Mouse (Mus musculus): ENCODE measurements around the gene Dgki. TPM values are rescaled to one million over a fixed set of nuclear protein-coding genes. Genes with fewer than 3 reads are reported as not detected.

Dgki gene
- polyA plus RNA-seq, 1 experiment from 2014 or later: 0.56 TPM

- Histone ChIP-seq H3K36me3 (replicated peaks) (no peaks in the 10 kb centered on the region), H3K4me1 (no peaks in the 10 kb centered on the region), H3K27me3 (replicated peaks; ENCODE audit: low read depth, poor library complexity, severe bottlenecking) (no peaks in the 10 kb centered on the region), H3K4me3 (no peak overlapping the region), H3K27ac (replicated peaks) (no peak overlapping the region), H3K9me3 (no peaks in the 10 kb centered on the region)
- no peak for DNase-seq (ENCODE audit: low spot score)
- WGBS: 71% methylated on average over 3 of the region's 3 CpGs
Measured at GRCm38 (mm10) chr6:37158880-37159279, 141.1 kb downstream of the Dgki start.

GRCm38 (mm10) chr6:37154051-37154450 lies 145.9 kb downstream of the Dgki start:
- WGBS: 92% methylated on average over 1 of the region's 1 CpGs
- Histone ChIP-seq H3K4me1 (no peaks in the 10 kb centered on the region), H3K27me3 (replicated peaks; ENCODE audit: low read depth, poor library complexity, severe bottlenecking) (no peaks in the 10 kb centered on the region), H3K9me3 (no peaks in the 10 kb centered on the region), H3K36me3 (replicated peaks) (no peaks in the 10 kb centered on the region), H3K4me3 (no peak overlapping the region), H3K27ac (replicated peaks) (no peak overlapping the region)
- no peak for DNase-seq (ENCODE audit: low spot score)

- no peak overlapping the region for H3K27ac ChIP-seq (replicated peaks)
- WGBS: 82% methylated on average over 2 of the region's 2 CpGs
- H3K4me3 ChIP-seq: no peak overlapping the region
- no peaks in the 10 kb centered on the region for H3K9me3 ChIP-seq
- H3K27me3 ChIP-seq (replicated peaks; ENCODE audit: low read depth, poor library complexity, severe bottlenecking): no peaks in the 10 kb centered on the region
- H3K36me3 ChIP-seq (replicated peaks): no peaks in the 10 kb centered on the region
- no peak for DNase-seq (ENCODE audit: low spot score)
- H3K4me1 ChIP-seq: no peaks in the 10 kb centered on the region
Measured at GRCm38 (mm10) chr6:37150483-37150882, 149.5 kb downstream of the Dgki start.

GRCm38 (mm10) chr6:37150038-37150437 lies 149.9 kb downstream of the Dgki start:
- Histone ChIP-seq H3K36me3 (replicated peaks) (no peaks in the 10 kb centered on the region), H3K27ac (replicated peaks) (no peak overlapping the region), H3K27me3 (replicated peaks; ENCODE audit: low read depth, poor library complexity, severe bottlenecking) (no peaks in the 10 kb centered on the region), H3K9me3 (no peaks in the 10 kb centered on the region), H3K4me3 (no peak overlapping the region), H3K4me1 (no peaks in the 10 kb centered on the region)
- DNase-seq (ENCODE audit: low spot score): no peak
- 64% methylated on average over 4 of the region's 4 CpGs for WGBS

- WGBS: 88% methylated on average over 6 of the region's 6 CpGs
- no peaks in the 10 kb centered on the region for H3K27me3 ChIP-seq (replicated peaks; ENCODE audit: low read depth, poor library complexity, severe bottlenecking)
- no peak overlapping the region for H3K4me3 ChIP-seq
- H3K9me3 ChIP-seq: no peaks in the 10 kb centered on the region
- no peak overlapping the region for H3K27ac ChIP-seq (replicated peaks)
- no peak for DNase-seq (ENCODE audit: low spot score)
- no peaks in the 10 kb centered on the region for H3K36me3 ChIP-seq (replicated peaks)
- peaks cover 7% of the 10 kb centered on the region for H3K4me1 ChIP-seq
Measured at GRCm38 (mm10) chr6:37149196-37149595, 150.8 kb downstream of the Dgki start.

GRCm38 (mm10) chr6:37147431-37148022 lies 152.5 kb downstream of the Dgki start:
- Histone ChIP-seq H3K27me3 (replicated peaks; ENCODE audit: low read depth, poor library complexity, severe bottlenecking) (no peaks in the 10 kb centered on the region), H3K27ac (replicated peaks) (no peak overlapping the region), H3K4me1 (peaks cover 19% of the 10 kb centered on the region), H3K36me3 (replicated peaks) (no peaks in the 10 kb centered on the region), H3K9me3 (no peaks in the 10 kb centered on the region), H3K4me3 (no peak overlapping the region)
- DNase-seq (ENCODE audit: low spot score): no peak
- 91% methylated on average over 4 of the region's 4 CpGs for WGBS

- Histone ChIP-seq H3K4me1 (peaks cover 19% of the 10 kb centered on the region), H3K27ac (replicated peaks) (no peak overlapping the region), H3K36me3 (replicated peaks) (no peaks in the 10 kb centered on the region), H3K4me3 (no peak overlapping the region), H3K9me3 (no peaks in the 10 kb centered on the region), H3K27me3 (replicated peaks; ENCODE audit: low read depth, poor library complexity, severe bottlenecking) (no peaks in the 10 kb centered on the region)
- DNase-seq (ENCODE audit: low spot score): no peak
- WGBS: 66% methylated on average over 4 of the region's 4 CpGs
Measured at GRCm38 (mm10) chr6:37143867-37144163, 156.2 kb downstream of the Dgki start.

GRCm38 (mm10) chr6:37142991-37143866 lies 156.8 kb downstream of the Dgki start:
- Histone ChIP-seq H3K27me3 (replicated peaks; ENCODE audit: low read depth, poor library complexity, severe bottlenecking) (no peaks in the 10 kb centered on the region), H3K27ac (replicated peaks) (no peak overlapping the region), H3K4me1 (peaks cover 19% of the 10 kb centered on the region), H3K4me3 (no peak overlapping the region), H3K9me3 (no peaks in the 10 kb centered on the region), H3K36me3 (replicated peaks) (no peaks in the 10 kb centered on the region)
- 81% methylated on average over 11 of the region's 11 CpGs for WGBS
- no peak for DNase-seq (ENCODE audit: low spot score)

GRCm38 (mm10) chr6:37138816-37139215 lies 161.2 kb downstream of the Dgki start:
- Histone ChIP-seq H3K36me3 (replicated peaks) (no peaks in the 10 kb centered on the region), H3K9me3 (no peaks in the 10 kb centered on the region), H3K4me1 (peaks cover 8% of the 10 kb centered on the region), H3K27ac (replicated peaks) (no peak overlapping the region), H3K27me3 (replicated peaks; ENCODE audit: low read depth, poor library complexity, severe bottlenecking) (no peaks in the 10 kb centered on the region), H3K4me3 (no peak overlapping the region)
- DNase-seq (ENCODE audit: low spot score): no peak

GRCm38 (mm10) chr6:37131257-37131656 lies 168.7 kb downstream of the Dgki start:
- Histone ChIP-seq H3K27ac (replicated peaks) (no peak overlapping the region), H3K4me3 (no peak overlapping the region), H3K9me3 (no peaks in the 10 kb centered on the region), H3K27me3 (replicated peaks; ENCODE audit: low read depth, poor library complexity, severe bottlenecking) (no peaks in the 10 kb centered on the region), H3K4me1 (no peaks in the 10 kb centered on the region), H3K36me3 (replicated peaks) (no peaks in the 10 kb centered on the region)
- DNase-seq (ENCODE audit: low spot score): no peak
- WGBS: 88% methylated on average over 4 of the region's 4 CpGs

- H3K4me1 ChIP-seq: no peaks in the 10 kb centered on the region
Measured at GRCm38 (mm10) chr6:37120417-37121154, 179.4 kb downstream of the Dgki start.

GRCm38 (mm10) chr6:37119205-37119604 lies 180.8 kb downstream of the Dgki start:
- Histone ChIP-seq H3K4me1 (no peaks in the 10 kb centered on the region), H3K27me3 (replicated peaks; ENCODE audit: low read depth, poor library complexity, severe bottlenecking) (no peaks in the 10 kb centered on the region), H3K27ac (replicated peaks) (no peak overlapping the region), H3K9me3 (no peaks in the 10 kb centered on the region), H3K4me3 (no peak overlapping the region), H3K36me3 (replicated peaks) (no peaks in the 10 kb centered on the region)
- 85% methylated on average over 3 of the region's 3 CpGs for WGBS
- no peak for DNase-seq (ENCODE audit: low spot score)

More at GRCm38 (mm10) chr6:37120417-37121154, 179.4 kb downstream of the Dgki start:
- H3K4me3 ChIP-seq: no peak overlapping the region
- H3K27ac ChIP-seq (replicated peaks): no peak overlapping the region
- WGBS: 95% methylated on average over 19 of the region's 19 CpGs
- no peak for DNase-seq (ENCODE audit: low spot score)
- H3K36me3 ChIP-seq (replicated peaks): no peaks in the 10 kb centered on the region
- H3K9me3 ChIP-seq: no peaks in the 10 kb centered on the region
- no peaks in the 10 kb centered on the region for H3K27me3 ChIP-seq (replicated peaks; ENCODE audit: low read depth, poor library complexity, severe bottlenecking)

- 85% methylated on average over 4 of the region's 4 CpGs for WGBS
- Histone ChIP-seq H3K4me1 (no peaks in the 10 kb centered on the region), H3K4me3 (no peak overlapping the region), H3K27ac (replicated peaks) (no peak overlapping the region), H3K9me3 (no peaks in the 10 kb centered on the region), H3K27me3 (replicated peaks; ENCODE audit: low read depth, poor library complexity, severe bottlenecking) (no peaks in the 10 kb centered on the region), H3K36me3 (replicated peaks) (no peaks in the 10 kb centered on the region)
- no peak for DNase-seq (ENCODE audit: low spot score)
Measured at GRCm38 (mm10) chr6:37113048-37113447, 186.9 kb downstream of the Dgki start.
